Mouse (Mus musculus) MEL (cell line): ENCODE data around the gene Ahcyl2. TPM values are rescaled to one million over a fixed set of nuclear protein-coding genes. Genes with fewer than 3 reads are reported as not detected.

Source experiments
- DNase-seq: peaks from one replicate; pipeline ENCODE4 v3.0.0; 2011; ENCODE audit warnings: low read depth, low spot score
- H3K27ac ChIP-seq: 2 replicates; pipeline ENCODE4 v1.5.1; 2012; ENCODE audit warnings: low read depth, mild to moderate bottlenecking, control low read depth, low read length, moderate library complexity; ENCODE audit not compliant: control insufficient read depth
- H3K27me3 ChIP-seq, 2 experiments: fragments of 150-350 bp in 1 of 2; sonication (generic) in 1 of 2; 2 replicates each; pipeline ENCODE4 v1.6.1; 2012; ENCODE audit warnings: low read length in 2 of 2, mild to moderate bottlenecking in 2 of 2, improper control_type of control experiment in 1 of 2, moderate library complexity in 1 of 2; ENCODE audit not compliant: insufficient read depth in 2 of 2, control insufficient read depth in 1 of 2
- H3K36me3 ChIP-seq, 2 experiments: 2 replicates each; pipeline ENCODE4 v1.6.1; 2012 to 2014; ENCODE audit warnings: low read length in 2 of 2, improper control_type of control experiment in 1 of 2, inconsistent platforms in 1 of 2, mild to moderate bottlenecking in 1 of 2; ENCODE audit not compliant: insufficient read depth in 2 of 2, control insufficient read depth in 1 of 2
- H3K4me1 ChIP-seq, 2 experiments: fragments of 150-350 bp in 1 of 2; sonication (generic) in 1 of 2; 2 replicates each; pipeline ENCODE4 v1.6.1; 2012; ENCODE audit warnings: low read length in 2 of 2, improper control_type of control experiment in 1 of 2, mild to moderate bottlenecking in 1 of 2; ENCODE audit not compliant: insufficient read depth in 2 of 2, control insufficient read depth in 1 of 2
- H3K4me3 ChIP-seq, 2 experiments: fragments of 150-350 bp in 1 of 2; sonication (generic) in 1 of 2; 2 replicates each; pipeline ENCODE4 v1.5.1; 2012; ENCODE audit warnings: low read depth in 2 of 2, low read length in 2 of 2, mild to moderate bottlenecking in 2 of 2, moderate library complexity in 2 of 2, control low read depth in 1 of 2, improper control_type of control experiment in 1 of 2; ENCODE audit not compliant: control insufficient read depth in 1 of 2, insufficient read depth in 1 of 2
- H3K79me2 ChIP-seq: 2 replicates; pipeline ENCODE4 v1.6.1; 2012; ENCODE audit warnings: mild to moderate bottlenecking, low read length, moderate library complexity; ENCODE audit not compliant: control insufficient read depth, poor library complexity, insufficient read depth
- H3K9ac ChIP-seq: 2 replicates; pipeline ENCODE4 v1.6.1; 2012; ENCODE audit warnings: low read depth, mild to moderate bottlenecking, control low read depth, low read length, moderate library complexity; ENCODE audit not compliant: control insufficient read depth, poor library complexity, severe bottlenecking
- H3K9me3 ChIP-seq: fragments of 150-350 bp; sonication (generic); replicated peaks from 2 replicates; pipeline ENCODE4 v1.6.1; 2012; ENCODE audit warnings: mild to moderate bottlenecking, low read length, improper control_type of control experiment, moderate library complexity; ENCODE audit not compliant: insufficient read depth
- CHD1 ChIP-seq: IDR thresholded peaks from 2 replicates; pipeline ENCODE4 v1.6.1; 2012; ENCODE audit warnings: low read depth, mild to moderate bottlenecking, inconsistent platforms, low read length, improper control_type of control experiment
- CHD2 ChIP-seq: IDR thresholded peaks from 2 replicates; pipeline ENCODE4 v1.6.1; 2011; ENCODE audit warnings: low read length, improper control_type of control experiment
- CTCF ChIP-seq, 3 experiments: IDR thresholded peaks in 2 of 3; conservative IDR thresholded peaks in 1 of 3; 2 replicates each; pipeline ENCODE4 v1.5.1; 2011 to 2012; ENCODE audit warnings: low read length in 3 of 3, low read depth in 2 of 3, mild to moderate bottlenecking in 2 of 3, improper control_type of control experiment in 1 of 3, inconsistent platforms in 1 of 3, mixed read lengths in 1 of 3, moderate library complexity in 1 of 3; ENCODE audit not compliant: control insufficient read depth in 1 of 3, insufficient read depth in 1 of 3, poor library complexity in 1 of 3, severe bottlenecking in 1 of 3
- EP300 ChIP-seq, 2 experiments: IDR thresholded peaks; 2 replicates each; pipeline ENCODE4 v1.6.1; 2011; ENCODE audit warnings: improper control_type of control experiment in 2 of 2, low read length in 2 of 2, low read depth in 1 of 2, mild to moderate bottlenecking in 1 of 2
- ETS1 ChIP-seq: IDR thresholded peaks from 2 replicates; pipeline ENCODE4 v1.6.1; 2012; ENCODE audit warnings: low read depth, mild to moderate bottlenecking, inconsistent platforms, low read length, improper control_type of control experiment, moderate library complexity
- GATA1 ChIP-seq: IDR thresholded peaks from 2 replicates; pipeline ENCODE4 v1.6.1; 2011; ENCODE audit warnings: low read depth, low read length, improper control_type of control experiment
- HCFC1 ChIP-seq: IDR thresholded peaks from 2 replicates; pipeline ENCODE4 v1.6.1; 2012; ENCODE audit warnings: low read depth, mild to moderate bottlenecking, inconsistent platforms, low read length, improper control_type of control experiment, moderate library complexity
- JUND ChIP-seq: IDR thresholded peaks from 2 replicates; pipeline ENCODE4 v1.6.1; 2011; ENCODE audit warnings: low read depth, mild to moderate bottlenecking, improper control_type of control experiment, low read length
- MAFK ChIP-seq: IDR thresholded peaks from 2 replicates; pipeline ENCODE4 v1.6.1; 2011; ENCODE audit warnings: low read depth, mild to moderate bottlenecking, low read length, improper control_type of control experiment, borderline replicate concordance
- MAZ ChIP-seq: IDR thresholded peaks from 2 replicates; pipeline ENCODE4 v1.6.1; 2012; ENCODE audit warnings: low read depth, mild to moderate bottlenecking, inconsistent platforms, low read length, improper control_type of control experiment
- MEF2A ChIP-seq: IDR thresholded peaks from 2 replicates; pipeline ENCODE4 v1.6.1; 2014; ENCODE audit warnings: low read depth, mild to moderate bottlenecking, inconsistent platforms, low read length, improper control_type of control experiment; ENCODE audit not compliant: poor library complexity, insufficient replicate concordance, severe bottlenecking; ENCODE audit errors: extremely low read depth
- MYC ChIP-seq: IDR thresholded peaks from 2 replicates; pipeline ENCODE4 v1.6.1; 2011; ENCODE audit warnings: low read depth, mild to moderate bottlenecking, low read length, improper control_type of control experiment, moderate library complexity
- POLR2A ChIP-seq, 2 experiments: IDR thresholded peaks; 2 replicates each; pipeline ENCODE4 v1.6.1; 2011 to 2012; ENCODE audit warnings: low read length in 2 of 2, mild to moderate bottlenecking in 2 of 2, control low read depth in 1 of 2, improper control_type of control experiment in 1 of 2, low read depth in 1 of 2, moderate library complexity in 1 of 2; ENCODE audit not compliant: control insufficient read depth in 1 of 2, insufficient read depth in 1 of 2, poor library complexity in 1 of 2
- RCOR1 ChIP-seq: IDR thresholded peaks from 2 replicates; pipeline ENCODE4 v1.6.1; 2012; ENCODE audit warnings: low read depth, mild to moderate bottlenecking, inconsistent platforms, low read length, improper control_type of control experiment
- TBP ChIP-seq: IDR thresholded peaks from 2 replicates; pipeline ENCODE4 v1.8.0; 2011; ENCODE audit warnings: low read depth, low read length, improper control_type of control experiment
- TCF12 ChIP-seq: IDR thresholded peaks from 2 replicates; pipeline ENCODE4 v1.6.1; 2014; ENCODE audit warnings: low read depth, mild to moderate bottlenecking, inconsistent platforms, low read length, improper control_type of control experiment, moderate library complexity
- UBTF ChIP-seq: IDR thresholded peaks from 2 replicates; pipeline ENCODE4 v1.6.1; 2012; ENCODE audit warnings: low read depth, mild to moderate bottlenecking, inconsistent platforms, low read length, improper control_type of control experiment, moderate library complexity, borderline replicate concordance; ENCODE audit not compliant: insufficient read depth
- USF1 ChIP-seq: IDR thresholded peaks from 2 replicates; pipeline ENCODE4 v1.6.1; 2014; ENCODE audit warnings: low read depth, mild to moderate bottlenecking, inconsistent platforms, low read length, improper control_type of control experiment, moderate library complexity
- USF2 ChIP-seq, 2 experiments: IDR thresholded peaks; 2 replicates each; pipeline ENCODE4 v1.6.1; 2011 to 2012; ENCODE audit warnings: improper control_type of control experiment in 2 of 2, low read length in 2 of 2, borderline replicate concordance in 1 of 2, inconsistent platforms in 1 of 2, low read depth in 1 of 2, mild to moderate bottlenecking in 1 of 2; ENCODE audit not compliant: insufficient read depth in 1 of 2
- polyA plus RNA-seq, 2 experiments: library from polyadenylated mRNA; stranded (reverse) in 1 of 2; unstranded in 1 of 2; fragments of >175 nt in 1 of 2; fragments of >200 nt in 1 of 2; gene quantifications; 2 replicates each; pipeline versions ENCODE4 v1.2.1 to v1.2.4; 2012; ENCODE audit warnings: low replicate concordance in 2 of 2, low read depth in 1 of 2; ENCODE audit not compliant: insufficient read length in 2 of 2, insufficient read depth in 1 of 2, missing spikeins in 1 of 2
- total RNA-seq: library from RNA; depleted of rRNA; stranded (reverse); fragments of 300-350 nt; gene quantifications from 2 replicates; pipeline ENCODE4 v1.2.3, GENCODE M21; 2012

The Ahcyl2 gene
- total and polyA plus RNA-seq, 3 experiments = 16.9 to 17.0 TPM; not detected in 1

DNA sequence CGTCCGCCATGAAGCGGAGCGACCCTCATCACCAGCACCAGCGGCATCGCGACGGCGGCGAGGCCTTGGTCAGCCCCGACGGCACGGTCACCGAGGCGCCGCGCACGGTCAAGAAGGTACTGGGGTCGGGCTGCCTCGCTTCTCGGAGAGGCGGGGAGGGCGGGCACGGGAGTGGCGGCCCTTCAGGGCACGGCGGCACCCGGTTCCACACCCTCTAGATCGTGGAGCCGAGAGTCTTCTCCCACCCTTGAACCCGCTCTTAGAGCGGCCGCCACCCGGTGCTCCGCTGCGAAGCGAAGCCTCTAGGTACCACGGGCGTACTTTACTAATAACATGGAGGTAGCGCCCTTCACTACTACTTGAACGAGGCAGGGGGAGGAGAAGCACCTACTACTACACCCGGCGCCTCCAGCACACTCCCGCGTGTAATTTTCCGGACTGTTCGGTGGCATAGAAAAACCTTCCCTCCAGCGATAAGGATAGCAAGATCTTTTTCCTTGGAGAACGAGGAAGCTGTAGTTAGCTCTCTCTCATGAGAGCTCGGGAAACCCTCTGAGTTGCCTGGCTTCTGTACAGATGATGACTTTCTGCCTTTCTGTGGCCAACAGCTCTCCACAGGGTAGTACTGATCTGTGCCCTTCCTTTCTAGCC, 1.1 kb downstream of the Ahcyl2 start:
- Histone ChIP-seq H3K9me3 (no peaks in the 10 kb centered on the region), H3K4me1 (peaks cover 3 to 5% of the 10 kb centered on the region in 2 experiments; a peak in 3 of 4 replicates), H3K4me3 (peak overlapping the region; percentile 87 to 96), H3K36me3 (peaks cover 0 to 13% of the 10 kb centered on the region in 2 experiments; a peak in 2 of 4 replicates), H3K27ac (peak overlapping the region; percentile 60), H3K79me2 (peaks cover 22% of the 10 kb centered on the region), H3K27me3 (no peaks in the 10 kb centered on the region), H3K9ac (peak overlapping the region; percentile 91)
- DNase-seq = peak; percentile 71
- TF ChIP-seq MYC (no peak), TBP (peak; percentile 47), EP300 (IDR thresholded peaks at IDR 0.05; ENCODE audit: low read depth in 1 of 2, low read length in 2 of 2) (no peak), MEF2A (no peak), UBTF (peak; percentile 80; the same call in 1 of the 2 replicates), GATA1 (no peak), RCOR1 (no peak), CHD2 (no peak), HCFC1 (no peak), TCF12 (no peak), POLR2A (IDR thresholded peaks at IDR 0.05; ENCODE audit: control insufficient read depth in 1 of 2, insufficient read depth in 1 of 2, low read depth in 1 of 2, low read length in 2 of 2, poor library complexity in 1 of 2) (no peak), CHD1 (no peak; the same call in none of the 2 replicates)

- H3K79me2 ChIP-seq = peaks cover 23% of the 10 kb centered on the region
- peaks cover 0 to 30% of the 10 kb centered on the region in 2 experiments; a peak in 2 of 4 replicates for H3K36me3 ChIP-seq
- no peak overlapping the region for H3K27ac ChIP-seq
- TF ChIP-seq JUND (no peak), USF2 (IDR thresholded peaks at IDR 0.05; ENCODE audit: borderline replicate concordance in 1 of 2, insufficient read depth in 1 of 2, low read depth in 1 of 2, low read length in 2 of 2) (no peak), MAFK (no peak), USF1 (no peak), CTCF (IDR thresholded peaks at IDR 0.05 in 2 of 3, conservative IDR thresholded peaks at IDR 0.05 in 1 of 3; ENCODE audit: control insufficient read depth in 1 of 3, insufficient read depth in 1 of 3, low read depth in 2 of 3, low read length in 3 of 3, poor library complexity in 1 of 3, severe bottlenecking in 1 of 3) (no peak), ETS1 (no peak), MYC (no peak), CHD1 (no peak), MAZ (no peak), TCF12 (no peak), HCFC1 (no peak), RCOR1 (no peak)
- no peak for DNase-seq
- no peaks in the 10 kb centered on the region for H3K9me3 ChIP-seq
- H3K27me3 ChIP-seq = no peaks in the 10 kb centered on the region
- H3K4me3 ChIP-seq = no peak overlapping the region
- peaks cover 16 to 17% of the 10 kb centered on the region in 2 experiments for H3K4me1 ChIP-seq
- H3K9ac ChIP-seq = no peak overlapping the region
These were observed 3.0 kb downstream of the Ahcyl2 start for GRCm38 (mm10) chr6:29770672-29771321.
